Comparison of ENCODE assay signal across 8 mouse cellular contexts in the genomic region with DNA sequence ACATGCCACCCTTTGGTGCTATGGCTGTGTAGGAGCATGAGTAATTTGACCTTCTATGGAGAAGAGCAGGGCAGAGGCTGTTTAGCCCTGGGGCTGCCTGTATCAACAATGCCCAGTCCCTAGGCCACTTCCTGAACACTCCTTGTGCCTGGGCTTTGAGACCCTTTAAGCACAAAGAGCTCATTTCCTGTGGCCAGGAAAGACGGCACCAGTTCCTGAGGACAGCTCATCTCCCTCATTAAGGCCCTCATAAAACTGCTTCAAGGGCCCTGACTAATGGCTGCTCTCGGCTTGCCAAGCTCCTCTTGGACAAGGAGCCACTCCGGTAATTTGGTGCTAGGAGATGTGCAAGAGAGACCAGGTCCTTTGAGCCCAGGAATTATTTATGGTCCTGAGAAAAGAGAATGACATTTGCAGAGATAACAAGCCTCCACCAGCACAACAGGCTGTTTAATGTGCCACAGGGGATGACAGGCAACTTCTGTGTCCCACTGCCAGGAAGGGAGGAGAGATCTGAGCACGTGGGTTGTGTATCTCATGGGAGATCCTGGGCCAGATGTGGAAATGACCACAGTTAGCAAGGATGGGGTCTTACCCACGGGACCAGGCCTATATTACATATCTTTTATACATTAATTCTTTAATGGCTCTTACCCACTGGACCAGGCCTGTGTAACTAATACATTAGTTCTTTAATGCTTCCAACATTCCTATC. TPM values are rescaled to one million over a fixed set of nuclear protein-coding genes. Genes with fewer than 3 reads are reported as not detected.
A peak's percentile ranks its signal among the peaks of the same experiment; 100 is the strongest.
DNase-seq lines count a peak whose midpoint lies in the region; ATAC-seq and TF ChIP-seq lines count a peak whose summit lies in the region.

No protein-coding gene starts in this region.

- 0 out of 2 replicates have a peak, but pooled peaks have one; percentile 3 for ATAC-seq in lung, embryonic 15.5 days (ENCODE audit: borderline replicate concordance, extremely low read depth, low FRiP score, low TSS enrichment)
- ATAC-seq in hindbrain, embryonic 16.5 days, result no peak
- ATAC-seq in megakaryocyte progenitor cell, adult 5-6 weeks (replicated peaks; ENCODE audit: poor library complexity), result no peak

- no peak overlapping the region for H3K4me2 ChIP-seq in lung, embryonic 15.5 days
- no peak overlapping the region for H3K4me2 ChIP-seq in hindbrain, embryonic 16.5 days (ENCODE audit: low read length)
- H3K4me2 ChIP-seq in myocyte (ENCODE audit: low read depth), result peak overlapping the region; percentile 12

- H3K9ac ChIP-seq in lung, embryonic 15.5 days, result no peak overlapping the region
- peak overlapping the region; percentile 15 for H3K9ac ChIP-seq in hindbrain, embryonic 16.5 days (ENCODE audit: low read depth, low read length)

- H3K27me3 ChIP-seq in lung, embryonic 15.5 days, result no peaks in the 10 kb centered on the region
- H3K27me3 ChIP-seq in hindbrain, embryonic 16.5 days (replicated peaks; ENCODE audit: control insufficient read depth, insufficient read depth, low read length), result no peaks in the 10 kb centered on the region
- no peaks in the 10 kb centered on the region for H3K27me3 ChIP-seq in myocyte (ENCODE audit: control insufficient read depth, insufficient read depth, insufficient read length)

- no peak for TF ChIP-seq POLR2A in myocyte (IDR thresholded peaks at IDR 0.05; ENCODE audit: insufficient read length, low read depth)

- H3K9me3 ChIP-seq in lung, embryonic 15.5 days, result no peaks in the 10 kb centered on the region
- H3K9me3 ChIP-seq in hindbrain, embryonic 16.5 days (ENCODE audit: control insufficient read depth, low read length), result no peaks in the 10 kb centered on the region

- H3K27ac ChIP-seq in lung, embryonic 15.5 days, result peak overlapping the region; percentile 74
- peak overlapping the region; percentile 41 for H3K27ac ChIP-seq in hindbrain, embryonic 16.5 days (ENCODE audit: low read depth, low read length)

- no peaks in the 10 kb centered on the region for H3K36me3 ChIP-seq in lung, embryonic 15.5 days
- H3K36me3 ChIP-seq in hindbrain, embryonic 16.5 days (ENCODE audit: control insufficient read depth, insufficient read depth, low read length), result no peaks in the 10 kb centered on the region
- no peaks in the 10 kb centered on the region for H3K36me3 ChIP-seq in myocyte (ENCODE audit: control insufficient read depth, insufficient read depth)

- H3K4me3 ChIP-seq in lung, embryonic 15.5 days, result no peak overlapping the region
- no peak overlapping the region for H3K4me3 ChIP-seq in hindbrain, embryonic 16.5 days (ENCODE audit: low read length)
- H3K4me3 ChIP-seq in myocyte, result no peak overlapping the region

- H3K79me2 ChIP-seq in myocyte (ENCODE audit: control insufficient read depth, insufficient read depth), result no peaks in the 10 kb centered on the region

- 22% methylated on average over 5 of the region's 5 CpGs for WGBS in lung, embryonic 15.5 days
- WGBS in hindbrain, embryonic 16.5 days, result 34% methylated on average over 5 of the region's 5 CpGs

- H3K4me1 ChIP-seq in lung, embryonic 15.5 days, result peaks cover 68% of the 10 kb centered on the region
- H3K4me1 ChIP-seq in hindbrain, embryonic 16.5 days (ENCODE audit: control insufficient read depth, insufficient read depth, low read depth, low read length), result peaks cover 25% of the 10 kb centered on the region

- H3ac ChIP-seq in myocyte (ENCODE audit: control insufficient read depth, insufficient read length), result no peak overlapping the region

- peak; percentile 48 for DNase-seq in cerebellum, adult 9-11 months
- DNase-seq in cerebellum, adult 18-20 months, result no peak
- no peak for DNase-seq in lung, adult 18-20 months
- DNase-seq in layer of hippocampus, adult 11-12 months (ENCODE audit: low spot score), result no peak

TF ChIP-seq in myocyte, 11 proteins besides CTCF, POLR2A, EP300 and RAD21:
- peak; percentile 51 for TF ChIP-seq USF1 (IDR thresholded peaks at IDR 0.05; ENCODE audit: low read depth)
- TF ChIP-seq MYOG (IDR thresholded peaks at IDR 0.05; ENCODE audit: control insufficient read depth in 1 of 3, insufficient read depth in 1 of 3, insufficient read length in 2 of 3, low read depth in 2 of 3), result no peak
- peak in 1 of 3 experiments; percentile 22 for TF ChIP-seq MYOD1 (IDR thresholded peaks at IDR 0.05; ENCODE audit: control insufficient read depth in 1 of 3, insufficient read length in 2 of 3, low read depth in 2 of 3)
- no peak for TF ChIP-seq POLR2AphosphoS2 (IDR thresholded peaks at IDR 0.05; ENCODE audit: insufficient read length, low read depth)

RNA-seq across cellular contexts. Expression of gene Phc2, which starts 1.8 kb away (rescaled TPM):
- polyA plus RNA-seq in lung, embryonic 15.5 days (2015; fragmentation: Nextera tagmentation; extraction: Ambion mirVana), result 75.8 and 83.5 TPM in 2 replicates
- 19.9 and 23.5 TPM in 2 replicates for polyA plus RNA-seq in hindbrain, embryonic 16.5 days (2015; fragmentation: Nextera tagmentation; extraction: Ambion mirVana)
- polyA plus RNA-seq in myocyte (2012; fragmentation: generic; extraction: Trizol), result 100 TPM
- total RNA-seq in megakaryocyte progenitor cell, adult 5-6 weeks (2015), result 28.0 and 35.0 TPM in 2 replicates
- 13.9 and 21.2 TPM in 2 replicates for total RNA-seq in megakaryocyte progenitor cell, adult 5-6 weeks (2017)

RNA-seq across cellular contexts. Expression of gene Tlr12, which starts 34.3 kb away (rescaled TPM):
- 1.2 and 1.4 TPM in 2 replicates for polyA plus RNA-seq in lung, embryonic 15.5 days (2015; fragmentation: Nextera tagmentation; extraction: Ambion mirVana)
- 1.6 and 2.0 TPM in 2 replicates for polyA plus RNA-seq in hindbrain, embryonic 16.5 days (2015; fragmentation: Nextera tagmentation; extraction: Ambion mirVana)
- polyA plus RNA-seq in myocyte (2012; fragmentation: generic; extraction: Trizol), result not detected
- total RNA-seq in megakaryocyte progenitor cell, adult 5-6 weeks (2015), result 0.15 and 0.49 TPM in 2 replicates
- 0.27 and 1.2 TPM in 2 replicates for total RNA-seq in megakaryocyte progenitor cell, adult 5-6 weeks (2017)

RNA-seq across cellular contexts. Expression of gene Zscan20, which starts 42.8 kb away (rescaled TPM):
- 4.3 and 4.6 TPM in 2 replicates for polyA plus RNA-seq in lung, embryonic 15.5 days (2015; fragmentation: Nextera tagmentation; extraction: Ambion mirVana)
- polyA plus RNA-seq in hindbrain, embryonic 16.5 days (2015; fragmentation: Nextera tagmentation; extraction: Ambion mirVana), result 4.3 and 4.9 TPM in 2 replicates
- 2.8 TPM for polyA plus RNA-seq in myocyte (2012; fragmentation: generic; extraction: Trizol)
- total RNA-seq in megakaryocyte progenitor cell, adult 5-6 weeks (2015), result 1.8 and 2.2 TPM in 2 replicates
- total RNA-seq in megakaryocyte progenitor cell, adult 5-6 weeks (2017), result 3.2 and 4.9 TPM in 2 replicates
